Mouse (Mus musculus): ENCODE data around the gene Uhrf1. TPM values are rescaled to one million over a fixed set of nuclear protein-coding genes. Genes with fewer than 3 reads are reported as not detected.

Gene Uhrf1
- polyA plus RNA-seq, 1 experiment from 2014 or later, result 107 TPM

DNA sequence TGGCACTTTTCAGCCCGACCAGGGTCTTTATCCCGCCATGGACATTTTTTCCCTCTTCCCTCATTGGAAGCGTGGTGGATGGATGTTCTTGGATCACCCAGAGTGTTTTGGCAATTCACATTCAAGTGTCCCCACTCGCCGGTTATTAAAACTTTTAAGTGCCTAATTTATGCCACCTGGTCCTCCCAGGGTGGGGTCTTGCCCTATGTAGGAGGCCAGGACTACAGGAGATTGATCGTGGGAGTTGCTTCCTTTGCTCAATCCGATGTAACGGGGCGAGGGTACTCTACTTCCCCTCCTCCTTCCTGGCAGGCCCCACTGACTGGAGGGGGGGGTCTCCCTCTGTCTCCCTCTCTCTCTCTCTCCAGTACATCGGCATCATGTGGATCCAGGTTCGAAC, 1.6 kb downstream of the Uhrf1 start:
- no peaks in the 10 kb centered on the region for H3K9me3 ChIP-seq
- H3K4me1 ChIP-seq, result peaks cover 51% of the 10 kb centered on the region
- H3K27me3 ChIP-seq, result no peaks in the 10 kb centered on the region
- H3K9ac ChIP-seq, result peak overlapping the region; percentile 45
- no peak for ATAC-seq (ENCODE audit: insufficient number of reproducible peaks, low FRiP score, low TSS enrichment, low read depth)
- H3K4me2 ChIP-seq, result peak overlapping the region; percentile 99
- 4% methylated on average over 11 of the region's 11 CpGs for WGBS
- H3K27ac ChIP-seq, result peak overlapping the region; percentile 57; the same call in 1 of the 2 replicates
- peaks cover 40% of the 10 kb centered on the region for H3K36me3 ChIP-seq
- peak overlapping the region; percentile 70 for H3K4me3 ChIP-seq

DNA sequence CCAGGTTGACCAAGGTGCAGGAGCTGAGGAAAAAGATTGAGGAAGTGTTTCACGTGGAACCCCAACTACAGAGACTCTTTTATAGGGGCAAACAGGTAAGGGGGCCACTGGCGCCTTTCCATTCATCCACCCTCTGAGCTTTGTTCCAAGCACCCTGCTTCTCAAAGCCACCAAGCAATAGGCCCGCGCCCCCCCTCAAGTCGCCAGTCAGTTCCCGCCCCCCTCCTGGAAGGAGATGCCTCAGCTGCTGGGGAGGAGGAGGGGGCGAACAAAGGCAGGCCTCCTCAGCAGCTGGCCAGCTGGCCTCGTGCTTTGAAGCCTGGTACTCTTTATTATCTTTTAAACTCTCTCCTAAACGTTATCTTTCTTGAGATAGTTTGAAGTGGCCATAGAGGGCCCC, 2.0 kb downstream of the Uhrf1 start:
- H3K4me2 ChIP-seq, result peak overlapping the region; percentile 99
- H3K9ac ChIP-seq, result peak overlapping the region; percentile 45
- H3K4me3 ChIP-seq, result peak overlapping the region; percentile 70
- 14% methylated on average over 9 of the region's 9 CpGs for WGBS
- no peak for ATAC-seq (ENCODE audit: insufficient number of reproducible peaks, low FRiP score, low TSS enrichment, low read depth)
- H3K9me3 ChIP-seq, result no peaks in the 10 kb centered on the region
- H3K36me3 ChIP-seq, result peaks cover 45% of the 10 kb centered on the region
- peaks cover 51% of the 10 kb centered on the region for H3K4me1 ChIP-seq
- no peaks in the 10 kb centered on the region for H3K27me3 ChIP-seq
- H3K27ac ChIP-seq, result peak overlapping the region; percentile 57; the same call in 1 of the 2 replicates

DNA sequence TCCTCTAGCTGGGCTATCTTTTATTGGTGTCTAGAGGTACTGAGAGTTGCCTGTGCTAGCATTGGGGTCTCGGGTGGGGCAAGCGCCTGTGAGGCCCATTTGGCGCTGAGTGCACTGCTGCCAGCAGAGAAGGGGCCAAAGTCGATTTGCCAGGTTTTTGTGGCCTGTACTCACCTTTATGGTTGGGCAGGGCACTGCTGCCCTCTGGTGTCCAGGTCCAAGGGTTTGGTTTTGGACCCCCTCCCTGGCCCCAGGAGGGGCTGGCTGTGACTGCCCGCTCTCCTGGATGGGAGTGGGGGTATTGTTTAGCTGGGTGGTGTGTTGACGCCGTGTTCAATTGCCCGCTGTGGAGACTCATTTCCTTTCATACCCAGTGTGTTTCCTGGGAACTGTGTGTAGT, 2.7 kb downstream of the Uhrf1 start:
- H3K36me3 ChIP-seq, result peaks cover 52% of the 10 kb centered on the region
- H3K27ac ChIP-seq, result peak overlapping the region; percentile 57; the same call in 1 of the 2 replicates
- 52% methylated on average over 8 of the region's 8 CpGs for WGBS
- H3K4me3 ChIP-seq, result peak overlapping the region; percentile 70
- H3K9me3 ChIP-seq, result no peaks in the 10 kb centered on the region
- peaks cover 51% of the 10 kb centered on the region for H3K4me1 ChIP-seq
- peak overlapping the region; percentile 99 for H3K4me2 ChIP-seq
- no peak for ATAC-seq (ENCODE audit: insufficient number of reproducible peaks, low FRiP score, low TSS enrichment, low read depth)
- no peak overlapping the region for H3K9ac ChIP-seq
- H3K27me3 ChIP-seq, result no peaks in the 10 kb centered on the region

DNA sequence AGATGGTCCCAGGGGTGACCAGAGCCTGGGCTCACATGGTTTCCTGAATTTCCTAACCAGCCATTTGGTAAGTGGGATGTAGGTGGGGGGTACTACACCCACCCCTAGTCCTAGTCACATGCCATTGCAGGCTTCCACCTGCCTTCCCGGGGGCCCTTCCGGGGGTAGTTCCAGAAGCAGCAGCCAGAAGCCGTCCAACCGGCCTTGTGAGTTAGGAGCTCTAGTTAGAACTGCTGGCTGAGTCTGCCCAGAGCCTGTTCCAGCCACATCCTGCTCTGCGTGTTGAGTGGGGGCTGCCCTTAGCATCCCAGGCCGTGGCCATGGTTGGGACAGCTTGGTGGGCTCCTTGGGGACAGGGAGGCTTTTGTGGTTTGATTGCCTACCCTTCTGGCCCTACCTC, 5.0 kb downstream of the Uhrf1 start:
- Histone ChIP-seq H3K9me3 (no peaks in the 10 kb centered on the region), H3K9ac (no peak overlapping the region), H3K36me3 (peaks cover 74% of the 10 kb centered on the region), H3K4me1 (peaks cover 43% of the 10 kb centered on the region), H3K4me2 (no peak overlapping the region), H3K4me3 (no peak overlapping the region), H3K27ac (peak overlapping the region; percentile 60; the same call in 1 of the 2 replicates), H3K27me3 (no peaks in the 10 kb centered on the region)
- 66% methylated on average over 6 of the region's 6 CpGs for WGBS
- no peak for ATAC-seq (ENCODE audit: insufficient number of reproducible peaks, low FRiP score, low TSS enrichment, low read depth)

DNA sequence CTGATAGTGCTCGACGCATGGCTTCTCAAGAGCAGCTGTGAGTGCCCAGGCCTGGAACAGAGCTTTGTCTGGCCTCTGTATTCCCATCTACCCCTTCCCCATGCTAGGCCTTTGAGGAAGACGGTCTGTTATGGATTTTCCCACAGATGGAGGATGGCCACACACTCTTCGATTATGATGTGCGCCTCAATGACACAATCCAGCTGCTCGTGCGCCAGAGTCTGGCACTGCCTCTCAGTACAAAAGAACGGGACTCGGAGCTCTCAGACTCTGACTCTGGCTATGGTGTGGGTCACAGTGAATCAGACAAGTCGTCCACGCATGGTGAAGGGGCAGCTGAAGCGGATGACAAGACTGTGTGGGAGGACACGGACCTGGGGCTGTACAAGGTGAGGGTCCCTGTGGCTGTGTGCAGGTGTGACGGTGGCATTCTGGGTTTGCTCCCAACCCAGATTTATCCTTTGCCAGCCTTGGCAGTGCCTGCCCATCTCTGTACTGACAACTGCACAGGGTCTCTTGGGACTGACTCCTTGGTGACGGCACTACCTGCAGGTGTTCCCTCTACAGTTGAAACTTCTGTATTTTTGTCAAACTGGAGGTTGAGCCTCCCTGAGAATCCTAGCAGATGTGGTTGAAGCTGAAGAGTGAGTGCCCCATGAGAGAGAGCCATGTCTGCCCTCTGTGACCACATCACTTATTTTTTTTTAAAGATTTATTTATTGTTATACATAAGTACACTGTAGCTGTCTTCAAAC, 6.2 kb downstream of the Uhrf1 start:
- Histone ChIP-seq H3K36me3 (peaks cover 86% of the 10 kb centered on the region), H3K27ac (no peak overlapping the region), H3K4me2 (no peak overlapping the region), H3K9me3 (no peaks in the 10 kb centered on the region), H3K4me3 (no peak overlapping the region), H3K4me1 (peaks cover 35% of the 10 kb centered on the region), H3K27me3 (no peaks in the 10 kb centered on the region), H3K9ac (no peak overlapping the region)
- ATAC-seq (ENCODE audit: insufficient number of reproducible peaks, low FRiP score, low TSS enrichment, low read depth), result no peak
- 90% methylated on average over 15 of the region's 15 CpGs for WGBS

DNA sequence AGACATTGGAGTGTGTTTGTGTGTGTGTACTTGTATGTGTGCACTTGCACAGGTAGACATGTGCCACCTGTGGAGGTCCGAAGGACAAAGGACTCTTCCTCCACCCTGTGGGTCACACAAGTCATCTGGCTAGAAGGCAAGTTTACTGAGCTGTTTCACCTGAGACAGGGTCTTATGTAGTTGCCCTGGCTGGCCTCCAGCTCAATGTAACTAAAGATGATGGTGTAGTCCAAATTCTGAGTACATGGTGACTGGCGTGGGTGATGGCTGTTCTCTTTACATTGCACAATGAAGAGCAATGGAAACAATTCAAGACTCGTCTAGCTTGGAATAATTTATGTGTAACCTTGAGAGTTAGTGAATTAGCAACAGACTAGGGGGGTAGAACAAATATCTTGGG, 21.3 kb downstream of the Uhrf1 start:
- Histone ChIP-seq H3K36me3 (peaks cover 35% of the 10 kb centered on the region), H3K9ac (no peak overlapping the region), H3K27ac (peak overlapping the region; percentile 85; the same call in 1 of the 2 replicates), H3K4me1 (peaks cover 23% of the 10 kb centered on the region), H3K4me2 (no peak overlapping the region), H3K27me3 (no peaks in the 10 kb centered on the region), H3K4me3 (no peak overlapping the region), H3K9me3 (no peaks in the 10 kb centered on the region)
- ATAC-seq (ENCODE audit: insufficient number of reproducible peaks, low FRiP score, low TSS enrichment, low read depth), result no peak
- WGBS, result 50% methylated on average over 3 of the region's 3 CpGs

DNA sequence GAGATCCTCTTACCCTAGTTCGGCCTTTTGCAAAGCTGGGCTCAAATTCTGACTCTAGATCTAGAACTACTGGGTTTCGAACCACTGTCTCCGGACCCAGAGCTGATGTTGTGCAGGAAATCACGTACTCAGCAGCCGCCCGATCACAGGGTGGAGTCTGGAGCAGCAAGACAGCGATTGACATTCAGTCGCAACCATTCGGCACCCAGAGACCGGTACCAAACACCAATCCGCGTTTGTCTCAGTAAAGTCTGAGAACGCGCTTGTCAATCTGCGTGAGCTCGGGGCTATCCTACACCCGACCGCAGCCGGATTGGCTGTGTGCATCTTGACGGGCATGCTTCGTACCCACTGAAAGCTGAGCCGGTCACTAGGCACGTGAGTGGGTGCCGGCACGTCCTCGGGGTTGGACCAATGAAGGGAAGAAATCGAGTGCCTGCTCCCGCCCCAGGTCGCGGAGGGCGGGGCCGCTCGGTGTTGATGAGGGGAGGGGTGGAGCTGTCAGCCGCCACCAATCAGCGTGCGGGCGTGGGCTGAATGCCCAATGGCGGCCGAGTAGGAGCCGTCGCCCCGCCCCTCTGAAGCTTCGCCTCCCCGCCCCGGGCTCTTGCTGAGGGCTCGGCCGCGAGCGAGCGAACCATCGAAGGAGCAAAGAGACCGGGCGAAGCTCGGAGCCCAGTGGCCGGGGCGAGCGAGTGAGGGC, 22.5 kb downstream of the Uhrf1 start, which contains the start of gene Kdm4b:
Gene Kdm4b (plus strand): TSS at position 613 of the 703 bp plus-strand sequence.
- under 1% methylated on average over 57 of the region's 57 CpGs for WGBS
- Histone ChIP-seq H3K9ac (peak within 1 kb of the TSS; percentile 91), H3K4me2 (peak within 1 kb of the TSS; percentile 77), H3K36me3 (peaks cover 23% of the 10 kb centered on the region), H3K9me3 (no peaks in the 10 kb centered on the region), H3K27me3 (no peaks in the 10 kb centered on the region), H3K27ac (peak within 1 kb of the TSS; percentile 97), H3K4me1 (peaks cover 31% of the 10 kb centered on the region), H3K4me3 (peak within 1 kb of the TSS; percentile 95)
- peak; percentile 100 for ATAC-seq (ENCODE audit: insufficient number of reproducible peaks, low FRiP score, low TSS enrichment, low read depth)

DNA sequence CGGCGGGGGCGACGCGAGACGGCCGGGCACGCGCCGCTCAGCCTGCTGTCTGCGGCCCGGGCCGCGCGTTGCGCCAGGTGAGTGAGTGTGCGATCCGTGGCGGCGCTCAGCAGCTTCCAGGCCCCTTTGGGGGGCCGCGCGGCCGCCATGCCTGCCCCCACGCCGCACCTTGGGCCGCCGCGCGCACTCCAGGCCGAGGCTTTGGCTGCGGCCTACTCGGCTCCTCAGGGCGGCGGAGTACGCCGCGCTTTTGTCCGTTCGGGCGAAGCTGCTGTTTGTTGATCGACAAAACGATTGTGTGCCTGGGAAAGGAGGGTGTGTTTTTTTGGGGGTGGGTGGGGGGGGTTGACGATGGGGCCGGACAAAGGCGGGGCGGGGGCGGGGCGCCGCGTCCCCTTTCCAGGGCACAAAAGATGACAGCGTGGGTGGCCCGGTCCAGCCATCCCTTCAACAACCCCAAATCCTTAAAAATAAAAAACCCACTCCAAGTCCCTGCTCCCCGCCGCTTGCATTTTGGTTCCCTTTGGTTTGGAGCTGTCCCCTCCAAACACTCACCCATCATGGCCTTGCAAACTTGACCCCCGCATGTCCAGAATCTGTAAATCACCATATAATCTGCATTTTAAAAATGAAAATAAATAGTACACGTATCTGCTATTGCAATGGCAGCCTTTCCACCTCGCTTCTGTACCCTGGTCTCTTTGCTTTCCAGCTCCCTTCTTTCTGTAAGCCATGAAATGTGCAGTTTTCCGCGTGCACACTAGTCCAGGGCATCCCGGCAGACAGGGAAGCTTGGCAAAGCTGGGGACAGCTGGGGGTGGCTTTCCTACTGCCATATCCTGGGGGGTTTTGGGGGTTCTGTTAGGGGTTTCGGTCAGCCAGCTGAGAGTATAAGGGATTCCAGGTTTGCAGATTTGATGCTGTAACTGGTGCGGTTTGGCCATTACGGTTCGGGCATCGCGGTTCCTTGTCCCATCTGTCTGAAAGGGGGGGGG, 23.3 kb downstream of the Uhrf1 start:
- Histone ChIP-seq H3K9ac (peak overlapping the region; percentile 91), H3K4me3 (peak overlapping the region; percentile 95), H3K9me3 (no peaks in the 10 kb centered on the region), H3K4me1 (peaks cover 39% of the 10 kb centered on the region), H3K4me2 (peak overlapping the region; percentile 77), H3K27ac (peak overlapping the region; percentile 97), H3K27me3 (no peaks in the 10 kb centered on the region), H3K36me3 (peaks cover 16% of the 10 kb centered on the region)
- under 1% methylated on average over 67 of the region's 67 CpGs for WGBS
- peak; percentile 2; the same call in 1 of the 2 replicates for ATAC-seq (ENCODE audit: insufficient number of reproducible peaks, low FRiP score, low TSS enrichment, low read depth)

DNA sequence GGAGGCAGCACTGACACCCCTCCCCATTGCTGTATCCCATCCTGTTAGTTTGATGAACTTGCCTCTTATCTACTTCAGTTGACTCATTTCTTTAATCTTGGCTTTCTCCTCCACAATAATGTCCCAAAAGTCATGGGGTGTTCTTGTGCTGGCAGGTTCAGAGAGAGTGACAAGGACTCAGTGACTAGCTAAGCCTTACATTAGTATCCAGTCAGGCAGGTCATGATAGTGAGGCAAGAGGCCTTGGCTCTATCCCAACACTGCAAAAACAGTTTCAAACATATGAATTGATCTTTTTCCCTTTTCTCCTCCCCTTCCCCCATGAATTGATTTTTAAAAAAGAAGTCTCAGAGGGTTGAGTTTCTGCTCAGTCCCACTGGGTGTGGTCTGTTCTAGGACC, 26.1 kb downstream of the Uhrf1 start:
- peaks cover 49% of the 10 kb centered on the region for H3K4me1 ChIP-seq
- H3K27ac ChIP-seq, result no peak overlapping the region
- H3K4me3 ChIP-seq, result no peak overlapping the region
- no peaks in the 10 kb centered on the region for H3K27me3 ChIP-seq
- H3K4me2 ChIP-seq, result no peak overlapping the region
- no peaks in the 10 kb centered on the region for H3K36me3 ChIP-seq
- no peak for ATAC-seq (ENCODE audit: insufficient number of reproducible peaks, low FRiP score, low TSS enrichment, low read depth)
- no peak overlapping the region for H3K9ac ChIP-seq
- no peaks in the 10 kb centered on the region for H3K9me3 ChIP-seq

DNA sequence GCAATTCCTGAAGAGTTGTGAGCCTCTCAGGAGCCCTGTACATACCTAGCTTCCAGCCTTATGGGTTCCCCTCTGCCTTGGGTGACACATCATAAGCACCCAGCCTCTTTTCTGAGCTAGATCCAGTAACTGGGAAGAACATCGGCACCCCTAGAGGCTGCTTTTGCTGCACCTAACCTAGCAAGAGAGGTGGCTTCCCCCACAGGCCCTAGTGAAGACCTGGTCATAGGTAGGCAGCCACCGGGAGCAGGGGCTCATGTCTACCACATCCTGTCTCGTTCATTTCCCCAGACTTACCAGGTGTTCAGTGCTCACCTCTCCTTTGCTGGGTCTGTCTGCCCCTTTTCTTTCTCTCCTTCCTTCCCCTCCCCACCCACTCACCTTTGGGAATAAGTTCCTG, 27.2 kb downstream of the Uhrf1 start:
- H3K4me1 ChIP-seq, result peaks cover 49% of the 10 kb centered on the region
- ATAC-seq (ENCODE audit: insufficient number of reproducible peaks, low FRiP score, low TSS enrichment, low read depth), result no peak
- H3K4me2 ChIP-seq, result no peak overlapping the region
- no peaks in the 10 kb centered on the region for H3K27me3 ChIP-seq
- no peak overlapping the region for H3K9ac ChIP-seq
- H3K36me3 ChIP-seq, result peaks cover 6% of the 10 kb centered on the region; the same call in 1 of the 2 replicates
- no peak overlapping the region for H3K27ac ChIP-seq
- WGBS, result 66% methylated on average over 3 of the region's 3 CpGs
- no peak overlapping the region for H3K4me3 ChIP-seq
- no peaks in the 10 kb centered on the region for H3K9me3 ChIP-seq

DNA sequence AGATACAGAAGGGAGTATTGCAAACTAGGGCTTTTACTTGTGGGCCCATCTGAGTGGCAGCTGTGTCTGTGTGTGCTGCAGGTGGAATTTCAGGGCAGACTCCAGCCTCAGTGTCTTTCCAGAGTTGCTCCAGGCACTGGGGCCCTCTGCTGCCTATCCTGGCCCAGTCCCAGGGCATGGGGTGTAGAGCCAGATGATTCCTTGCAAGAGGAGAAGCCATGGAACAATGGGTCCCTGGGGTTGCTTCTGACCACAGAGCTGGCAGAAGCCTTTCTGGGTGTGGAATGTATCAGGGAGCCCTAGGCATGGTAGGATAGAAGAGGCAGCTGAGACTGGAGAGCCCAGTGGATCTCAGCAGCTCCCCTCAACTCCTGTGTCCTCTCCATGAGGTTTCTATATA, 28.1 kb downstream of the Uhrf1 start:
- Histone ChIP-seq H3K36me3 (peaks cover 6% of the 10 kb centered on the region; the same call in 1 of the 2 replicates), H3K27me3 (no peaks in the 10 kb centered on the region), H3K4me1 (peaks cover 49% of the 10 kb centered on the region), H3K4me3 (no peak overlapping the region), H3K9ac (no peak overlapping the region), H3K9me3 (no peaks in the 10 kb centered on the region), H3K4me2 (no peak overlapping the region), H3K27ac (no peak overlapping the region)
- ATAC-seq (ENCODE audit: insufficient number of reproducible peaks, low FRiP score, low TSS enrichment, low read depth), result no peak
